Mouse (Mus musculus): Measurements from ENCODE around the gene Kcnmb1.

Gene Kcnmb1

GRCm38 (mm10) chr11:33944067-33944785 is 18.6 kb upstream of the Kcnmb1 start:
- no peak for DNase-seq (ENCODE audit: low spot score in 2 of 2)

GRCm38 (mm10) chr11:33944786-33945328 is 18.0 kb upstream of the Kcnmb1 start:
- no peak for DNase-seq (ENCODE audit: low spot score in 2 of 2)

- DNase-seq (ENCODE audit: low spot score in 2 of 2), result no peak
Observed at GRCm38 (mm10) chr11:33946501-33946900, 16.3 kb upstream of the Kcnmb1 start.

GRCm38 (mm10) chr11:33951155-33951554 is 11.7 kb upstream of the Kcnmb1 start:
- DNase-seq (ENCODE audit: low spot score in 2 of 2), result no peak

GRCm38 (mm10) chr11:33951684-33952625 is 10.9 kb upstream of the Kcnmb1 start:
- DNase-seq (ENCODE audit: low spot score in 2 of 2), result no peak

- DNase-seq (ENCODE audit: low spot score in 2 of 2), result no peak
Observed at GRCm38 (mm10) chr11:33955982-33956381, 6.8 kb upstream of the Kcnmb1 start.

GRCm38 (mm10) chr11:33956623-33957022 is 6.2 kb upstream of the Kcnmb1 start:
- DNase-seq (ENCODE audit: low spot score in 2 of 2), result no peak

GRCm38 (mm10) chr11:33957595-33957994 is 5.2 kb upstream of the Kcnmb1 start:
- DNase-seq (ENCODE audit: low spot score in 2 of 2), result no peak

- DNase-seq (ENCODE audit: low spot score in 2 of 2), result peak in 1 of 2 experiments; percentile 29
Observed at GRCm38 (mm10) chr11:33958713-33959112, 4.1 kb upstream of the Kcnmb1 start.

GRCm38 (mm10) chr11:33962178-33962577 is 635 bp upstream of the Kcnmb1 start:
- DNase-seq (ENCODE audit: low spot score in 2 of 2), result no peak

GRCm38 (mm10) chr11:33965380-33965779 is 2.6 kb downstream of the Kcnmb1 start:
- DNase-seq (ENCODE audit: low spot score in 2 of 2), result no peak

GRCm38 (mm10) chr11:33967708-33968107 is 4.9 kb downstream of the Kcnmb1 start:
- no peak for DNase-seq (ENCODE audit: low spot score in 2 of 2)

- DNase-seq (ENCODE audit: low spot score in 2 of 2), result no peak
Observed at GRCm38 (mm10) chr11:33969199-33969598, 6.4 kb downstream of the Kcnmb1 start.

GRCm38 (mm10) chr11:33972114-33972513 is 9.3 kb downstream of the Kcnmb1 start:
- no peak for DNase-seq (ENCODE audit: low spot score in 2 of 2)

GRCm38 (mm10) chr11:33974341-33975040 is 11.7 kb downstream of the Kcnmb1 start:
- no peak for DNase-seq (ENCODE audit: low spot score in 2 of 2)

GRCm38 (mm10) chr11:33975121-33975520 is 12.3 kb downstream of the Kcnmb1 start:
- no peak for DNase-seq (ENCODE audit: low spot score in 2 of 2)

GRCm38 (mm10) chr11:33980146-33980545 is 17.3 kb downstream of the Kcnmb1 start:
- DNase-seq (ENCODE audit: low spot score in 2 of 2), result no peak

GRCm38 (mm10) chr11:33986525-33986924 is 23.7 kb downstream of the Kcnmb1 start:
- DNase-seq (ENCODE audit: low spot score in 2 of 2), result no peak

- no peak for DNase-seq (ENCODE audit: low spot score in 2 of 2)
Observed at GRCm38 (mm10) chr11:33990002-33990401, 27.2 kb downstream of the Kcnmb1 start.

GRCm38 (mm10) chr11:33992938-33993337 is 30.1 kb downstream of the Kcnmb1 start, which contains the start of gene Kcnip1:
Kcnip1 (minus strand) TSS chr11:33993152.
- no peak for DNase-seq (ENCODE audit: low spot score in 2 of 2)

GRCm38 (mm10) chr11:33993496-33993895 is 30.7 kb downstream of the Kcnmb1 start:
- no peak for DNase-seq (ENCODE audit: low spot score in 2 of 2)

GRCm38 (mm10) chr11:33998244-33998643 is 35.4 kb downstream of the Kcnmb1 start:
- no peak for DNase-seq (ENCODE audit: low spot score in 2 of 2)
